Mouse (Mus musculus) kidney, adult 2 months (tissue): ENCODE data around the gene Glrx5. TPM values are rescaled to one million over a fixed set of nuclear protein-coding genes. Genes with fewer than 3 reads are reported as not detected.

Source experiments
- DNase-seq: peaks from one replicate; pipeline ENCODE4 v3.0.0; 2021
- H3K27ac ChIP-seq: fragments of 200-500 bp; 2 replicates; pipeline ENCODE4 v1.5.1; 2012; ENCODE audit warnings: low read depth, low read length, control low read depth, inconsistent platforms; ENCODE audit not compliant: insufficient read depth
- H3K27me3 ChIP-seq: fragments of 200-500 bp; replicated peaks from 2 replicates; pipeline ENCODE4 v1.6.1; 2012; ENCODE audit warnings: mild to moderate bottlenecking, moderate library complexity, low read length, inconsistent platforms; ENCODE audit not compliant: control insufficient read depth, insufficient read depth
- H3K36me3 ChIP-seq: fragments of 200-500 bp; 2 replicates; pipeline ENCODE4 v1.6.1; 2012; ENCODE audit warnings: mild to moderate bottlenecking, moderate library complexity, low read length, inconsistent platforms; ENCODE audit not compliant: control insufficient read depth, insufficient read depth
- H3K4me1 ChIP-seq: fragments of 200-500 bp; 2 replicates; pipeline ENCODE4 v1.6.1; 2011; ENCODE audit warnings: low read length; ENCODE audit not compliant: control insufficient read depth, insufficient read depth
- H3K4me3 ChIP-seq: fragments of 200-500 bp; 2 replicates; pipeline ENCODE4 v1.5.1; 2011; ENCODE audit warnings: mild to moderate bottlenecking, low read depth, low read length, control low read depth; ENCODE audit not compliant: insufficient read depth
- CTCF ChIP-seq: fragments of 200-500 bp; conservative IDR thresholded peaks from 2 replicates; pipeline ENCODE4 v1.5.1; 2011; ENCODE audit warnings: low read depth, mild to moderate bottlenecking, control low read depth, low read length, moderate library complexity, mixed read lengths; ENCODE audit not compliant: insufficient read depth, insufficient read length
- POLR2A ChIP-seq: fragments of 200-500 bp; IDR thresholded peaks from one replicate; pipeline ENCODE4 v1.6.1; 2011; ENCODE audit warnings: low read depth, low read length, control low read depth
- WGBS: fragments of 180-500 bp; shearing (Covaris S2); methylation state at CpG from one replicate; pipeline ENCODE4 v1.1.7; 2018; 5-methylcytosine and 5-hydroxymethylcytosine counted together
- polyA plus RNA-seq: library from polyadenylated mRNA; depleted of rRNA; stranded (reverse); fragments of >200 nt; gene quantifications from 2 replicates; pipeline ENCODE4 v1.2.3, GENCODE M21; 2012

Glrx5 gene
- polyA plus RNA-seq, 1 experiment = 138 TPM

DNA sequence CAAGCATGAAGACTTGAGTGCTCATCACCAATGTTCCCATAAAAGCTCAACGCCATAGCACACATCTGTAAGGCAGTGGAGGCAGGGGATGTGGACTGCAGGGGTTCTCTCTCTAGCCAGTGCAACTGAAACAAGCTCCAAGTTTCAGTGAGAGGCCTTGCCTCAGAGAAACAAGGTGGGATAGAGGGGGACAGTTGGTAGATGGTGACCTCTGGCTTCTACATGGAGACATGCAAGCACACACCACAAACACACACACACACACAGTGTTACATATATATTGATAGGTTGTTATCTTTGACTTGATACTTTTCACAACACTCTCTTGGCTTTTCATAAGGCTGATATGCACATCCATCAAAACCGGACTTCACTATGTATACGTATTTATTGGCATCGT, 20.2 kb upstream of the Glrx5 start:
- 89% methylated on average over 4 of the region's 4 CpGs for WGBS
- H3K27ac ChIP-seq = no peak overlapping the region
- no peaks in the 10 kb centered on the region for H3K36me3 ChIP-seq
- DNase-seq = no peak
- no peaks in the 10 kb centered on the region for H3K27me3 ChIP-seq
- no peak for TF ChIP-seq CTCF
- no peak for TF ChIP-seq POLR2A
- no peak overlapping the region for H3K4me3 ChIP-seq
- peaks cover 26% of the 10 kb centered on the region; the same call in 1 of the 2 replicates for H3K4me1 ChIP-seq

GRCm38 (mm10) chr12:105013065-105013464, 19.4 kb upstream of the Glrx5 start:
- no peaks in the 10 kb centered on the region for H3K36me3 ChIP-seq
- TF ChIP-seq POLR2A (no peak), CTCF (no peak)
- peak; percentile 92 for DNase-seq
- H3K27ac ChIP-seq = peak overlapping the region; percentile 81
- no peaks in the 10 kb centered on the region for H3K27me3 ChIP-seq
- peak overlapping the region; percentile 27 for H3K4me3 ChIP-seq
- WGBS = 21% methylated on average over 17 of the region's 17 CpGs
- peaks cover 25% of the 10 kb centered on the region; the same call in 1 of the 2 replicates for H3K4me1 ChIP-seq

- H3K27ac ChIP-seq = no peak overlapping the region
- no peak for DNase-seq
Measured at GRCm38 (mm10) chr12:105016199-105016598, 16.3 kb upstream of the Glrx5 start.

GRCm38 (mm10) chr12:105016639-105017038, 15.8 kb upstream of the Glrx5 start:
- Histone ChIP-seq H3K4me3 (no peak overlapping the region), H3K4me1 (peaks cover 10% of the 10 kb centered on the region; the same call in 1 of the 2 replicates), H3K27me3 (no peaks in the 10 kb centered on the region), H3K36me3 (no peaks in the 10 kb centered on the region), H3K27ac (peak overlapping the region; percentile 21; the same call in 1 of the 2 replicates)
- TF ChIP-seq CTCF = no peak
- no peak for TF ChIP-seq POLR2A
- peak; percentile 89 for DNase-seq
- 38% methylated on average over 10 of the region's 10 CpGs for WGBS

More at GRCm38 (mm10) chr12:105016199-105016598, 16.3 kb upstream of the Glrx5 start:
- TF ChIP-seq POLR2A = no peak
- TF ChIP-seq CTCF = no peak
- no peak overlapping the region for H3K4me3 ChIP-seq
- H3K27me3 ChIP-seq = no peaks in the 10 kb centered on the region
- H3K36me3 ChIP-seq = no peaks in the 10 kb centered on the region
- H3K4me1 ChIP-seq = peaks cover 10% of the 10 kb centered on the region; the same call in 1 of the 2 replicates
- 36% methylated on average over 4 of the region's 4 CpGs for WGBS

DNA sequence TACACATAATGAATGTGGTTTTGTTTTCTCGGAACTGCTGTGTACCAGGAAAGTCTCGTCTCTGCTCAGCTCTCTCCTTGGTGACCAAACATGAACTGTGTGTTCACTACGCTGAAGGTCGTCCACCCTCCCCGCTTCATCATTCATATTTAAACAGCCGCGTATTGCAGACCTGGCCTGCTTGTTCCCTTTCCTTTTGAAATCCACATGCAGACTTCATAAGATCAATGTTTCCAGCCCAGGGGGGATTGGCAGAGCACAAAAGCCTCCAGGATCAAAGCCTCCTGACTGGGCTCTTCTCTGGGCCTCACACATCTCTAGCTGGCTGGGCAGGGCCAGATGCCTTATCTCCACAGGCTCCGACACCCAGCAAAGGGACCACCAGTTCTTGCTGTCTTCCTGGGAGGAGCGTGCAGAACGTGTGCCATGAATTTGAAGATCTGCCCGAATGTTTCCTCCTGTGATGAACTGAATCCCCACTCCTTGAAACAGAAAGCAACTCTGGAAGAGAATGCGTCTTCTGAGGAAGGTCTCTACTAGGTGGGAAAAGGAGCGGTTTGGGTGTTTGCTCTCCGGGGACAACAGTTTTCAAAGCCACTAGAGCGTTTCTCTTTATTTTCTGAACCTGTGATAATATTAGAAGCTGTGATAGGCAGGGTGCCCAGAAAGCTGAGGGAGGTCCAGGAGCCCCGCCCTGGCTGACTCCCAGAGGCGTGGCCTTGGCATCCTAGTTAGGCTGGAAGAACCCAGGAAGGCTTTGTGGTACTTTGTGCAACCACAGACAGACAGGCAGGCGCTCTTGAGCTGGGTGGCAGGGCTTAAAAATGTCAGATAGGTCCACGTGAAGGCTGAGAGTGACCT, 12.9 kb upstream of the Glrx5 start:
- WGBS = 63% methylated on average over 19 of the region's 19 CpGs
- peak overlapping the region; percentile 77 for H3K27ac ChIP-seq
- peak; percentile 78 for DNase-seq

GRCm38 (mm10) chr12:105021441-105022069, 10.9 kb upstream of the Glrx5 start:
- 82% methylated on average over 8 of the region's 8 CpGs for WGBS
- H3K27ac ChIP-seq = no peak overlapping the region

More for the DNA sequence above, 12.9 kb upstream of the Glrx5 start:
- Histone ChIP-seq H3K4me1 (peaks cover 10% of the 10 kb centered on the region; the same call in 1 of the 2 replicates), H3K27me3 (no peaks in the 10 kb centered on the region), H3K36me3 (no peaks in the 10 kb centered on the region), H3K4me3 (no peak overlapping the region)
- no peak for TF ChIP-seq POLR2A
- TF ChIP-seq CTCF = no peak

GRCm38 (mm10) chr12:105022141-105022540, 10.3 kb upstream of the Glrx5 start:
- DNase-seq = no peak
- no peak overlapping the region for H3K4me3 ChIP-seq
- 62% methylated on average over 7 of the region's 7 CpGs for WGBS
- no peaks in the 10 kb centered on the region for H3K36me3 ChIP-seq
- H3K27ac ChIP-seq = no peak overlapping the region
- no peak for TF ChIP-seq POLR2A
- no peak for TF ChIP-seq CTCF
- H3K27me3 ChIP-seq = no peaks in the 10 kb centered on the region
- H3K4me1 ChIP-seq = peaks cover under 1% of the 10 kb centered on the region; the same call in 1 of the 2 replicates

More at GRCm38 (mm10) chr12:105021441-105022069, 10.9 kb upstream of the Glrx5 start:
- H3K36me3 ChIP-seq = no peaks in the 10 kb centered on the region
- no peak overlapping the region for H3K4me3 ChIP-seq
- H3K27me3 ChIP-seq = no peaks in the 10 kb centered on the region
- peaks cover 6% of the 10 kb centered on the region; the same call in 1 of the 2 replicates for H3K4me1 ChIP-seq
- TF ChIP-seq POLR2A (no peak), CTCF (no peak)
- no peak for DNase-seq
